Mouse (Mus musculus): Measurements from ENCODE around the gene Gm49339. TPM values are rescaled to one million over a fixed set of nuclear protein-coding genes. Genes with fewer than 3 reads are reported as not detected.

Gene Gm49339
- 4.0 TPM for polyA plus RNA-seq (2014; fragmentation: Illumina TruSeq; extraction: RNeasy Lipid Tissue Mini Kit (QIAGEN cat#74804); ENCODE audit: low read depth, low replicate concordance)

DNA sequence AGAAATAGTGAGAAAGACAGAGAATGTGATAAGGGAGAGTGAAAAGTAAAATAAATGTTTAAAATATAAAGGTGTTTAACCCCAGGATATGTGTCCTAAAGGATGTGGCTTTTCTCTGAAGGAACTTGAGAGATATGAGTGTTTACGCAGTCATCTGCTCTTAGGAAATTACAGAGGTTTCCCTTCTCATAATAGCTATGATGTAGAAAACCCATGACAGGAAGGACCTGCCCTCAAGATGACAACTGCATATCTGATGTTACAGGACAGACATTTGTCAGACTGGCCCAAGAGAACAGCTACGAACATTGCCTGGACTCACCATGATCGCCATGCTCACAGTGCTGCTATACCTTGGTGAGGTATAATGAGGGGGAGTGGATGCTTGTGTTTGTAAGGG, at the start of gene Gm49339, which contains the start of gene Lilr4b:
Gene Gm49339 (plus strand): TSS at position 216 of the 400 bp plus-strand sequence.
Gene Lilr4b (plus strand): TSS at position 236 of the 400 bp plus-strand sequence.

GRCm38 (mm10) chr10:51490691-51491090, 10.3 kb downstream of the Gm49339 start, which contains the start of gene Lilrb4a:
Lilrb4a (plus strand) TSS chr10:51490956.

Other genes starting within 250 kb of the Gm49339 start
- 5.9 TPM for gene Lilr4b, start within 50 bp of the Gm49339 start, polyA plus RNA-seq (2014; fragmentation: Illumina TruSeq; extraction: RNeasy Lipid Tissue Mini Kit (QIAGEN cat#74804); ENCODE audit: low read depth, low replicate concordance)
- gene Lilrb4a, start 10.3 kb downstream of the Gm49339 start, polyA plus RNA-seq (2014; fragmentation: Illumina TruSeq; extraction: RNeasy Lipid Tissue Mini Kit (QIAGEN cat#74804); ENCODE audit: low read depth, low replicate concordance): 11.8 TPM
- gene Fam162b, start 109.9 kb downstream of the Gm49339 start, polyA plus RNA-seq (2014; fragmentation: Illumina TruSeq; extraction: RNeasy Lipid Tissue Mini Kit (QIAGEN cat#74804); ENCODE audit: low read depth, low replicate concordance): not detected
- not detected for gene Gprc6a, start 150.8 kb downstream of the Gm49339 start, polyA plus RNA-seq (2014; fragmentation: Illumina TruSeq; extraction: RNeasy Lipid Tissue Mini Kit (QIAGEN cat#74804); ENCODE audit: low read depth, low replicate concordance)
- gene Rfx6, start 197.1 kb downstream of the Gm49339 start, polyA plus RNA-seq (2014; fragmentation: Illumina TruSeq; extraction: RNeasy Lipid Tissue Mini Kit (QIAGEN cat#74804); ENCODE audit: low read depth, low replicate concordance): not detected